Mouse (Mus musculus) heart, adult 8-10 months (tissue): Measurements from ENCODE around the gene Inafm1. TPM values are rescaled to one million over a fixed set of nuclear protein-coding genes. Genes with fewer than 3 reads are reported as not detected.
"Not testable (repeated sequence)": the region's sequence is repeated elsewhere in the genome, so short reads cannot be mapped to it uniquely, and the experiment has no call there.

Experiments
- DNase-seq: peaks from one replicate; pipeline ENCODE4 v3.0.0; 2022; ENCODE audit warnings: low spot score
- total RNA-seq, 4 experiments: library from RNA; stranded (reverse); gene quantifications; 2 replicates each; pipeline ENCODE4 v1.2.4; 2022

Gene Inafm1
- total RNA-seq, 4 experiments from 2014 or later = 12.3 to 18.1 (median 14.4) TPM

- DNase-seq = peak; percentile 68
Measured at GRCm38 (mm10) chr7:16263015-16263787, 10.2 kb downstream of the Inafm1 start.

GRCm38 (mm10) chr7:16261097-16261496 lies 12.3 kb downstream of the Inafm1 start:
- DNase-seq = no peak

DNA sequence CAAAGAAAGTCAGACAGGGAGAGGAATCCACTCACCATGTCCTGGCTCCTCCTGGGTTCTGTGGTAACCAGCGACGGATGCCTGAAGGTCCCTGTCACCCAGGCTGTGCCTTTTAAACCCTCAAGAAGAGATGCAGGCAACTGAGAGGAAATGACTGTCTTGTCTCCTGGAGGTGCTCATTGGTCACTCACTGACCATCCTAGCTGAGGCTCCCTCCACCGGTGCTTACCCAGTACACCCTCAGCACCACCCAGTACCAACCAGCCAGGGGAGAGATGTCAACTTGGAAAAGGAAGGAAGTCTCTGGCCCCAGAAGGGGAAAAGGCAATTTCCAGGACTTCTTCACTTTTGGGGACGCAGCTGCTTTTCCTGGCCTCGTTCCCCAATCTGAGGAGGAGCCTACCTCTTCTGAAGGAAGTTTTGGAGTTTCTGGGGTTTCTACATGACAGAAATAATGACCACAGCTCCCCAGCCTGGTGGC lies 14.3 kb downstream of the Inafm1 start, which contains the start of gene C5ar1:
Gene C5ar1, minus strand, starts transcription at position 431 of the 481 bp plus-strand sequence.
- no peak for DNase-seq

- no peak for DNase-seq
Measured at GRCm38 (mm10) chr7:16257830-16258229, 15.6 kb downstream of the Inafm1 start.

GRCm38 (mm10) chr7:16255963-16256362 lies 17.5 kb downstream of the Inafm1 start:
- DNase-seq = not testable (repeated sequence)

DNA sequence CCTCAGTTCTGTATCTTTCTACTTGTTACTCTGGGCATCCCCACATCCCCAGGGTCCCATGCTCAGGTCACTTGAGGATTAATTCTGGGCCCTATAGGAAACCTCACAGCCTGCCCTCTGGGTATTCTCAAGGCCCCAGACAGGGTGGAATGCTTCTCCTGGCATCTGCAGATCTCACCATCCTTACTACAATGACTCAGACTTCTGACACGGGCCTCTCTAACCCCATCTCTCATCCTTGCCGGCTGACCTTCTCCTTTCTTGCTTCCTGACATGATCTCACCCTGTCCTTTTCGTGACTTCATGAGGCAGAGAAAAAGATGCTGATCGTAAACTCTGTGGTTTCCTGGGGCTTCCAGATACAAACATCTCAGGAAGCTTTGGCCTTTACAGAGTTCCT lies 19.2 kb downstream of the Inafm1 start:
- DNase-seq = no peak

DNA sequence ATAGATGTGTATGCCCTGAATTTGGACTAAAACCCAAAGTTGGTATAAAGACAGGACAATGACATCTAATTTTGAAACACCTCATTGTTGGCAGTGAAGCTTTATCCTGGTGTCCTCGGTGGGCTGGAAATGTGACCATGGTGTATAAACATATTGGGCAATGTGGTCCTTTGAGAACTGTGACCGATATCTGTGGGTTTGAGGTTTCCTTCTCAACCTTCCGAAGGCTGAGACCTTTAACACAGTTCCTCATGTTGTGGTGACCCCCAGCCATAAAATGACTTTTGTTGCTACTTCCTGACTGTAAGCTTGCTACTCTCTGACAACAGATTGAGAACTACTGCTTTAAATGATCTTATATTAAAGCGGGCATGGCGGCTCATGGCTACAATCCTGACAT lies 22.7 kb downstream of the Inafm1 start:
- DNase-seq = no peak

DNA sequence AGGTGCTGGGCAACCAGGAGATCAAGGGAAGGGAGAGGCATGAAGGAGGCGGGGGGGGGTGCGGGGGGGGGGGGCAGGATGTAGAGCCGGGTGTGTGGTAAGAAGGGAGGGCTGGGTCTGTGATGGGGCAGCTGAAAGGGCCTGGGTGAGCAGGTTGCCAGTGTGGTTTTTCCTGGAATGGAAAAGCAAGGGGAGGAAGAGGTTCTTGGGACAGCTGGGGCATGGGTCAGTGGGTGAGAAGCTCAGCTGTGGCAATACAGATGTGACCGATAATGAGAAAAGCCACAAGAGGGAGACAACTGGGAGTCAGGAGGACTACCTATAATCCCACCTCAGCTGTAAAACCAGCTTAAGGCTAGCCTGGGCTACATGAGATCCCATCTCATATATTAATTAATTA lies 27.5 kb downstream of the Inafm1 start:
- no peak for DNase-seq

DNA sequence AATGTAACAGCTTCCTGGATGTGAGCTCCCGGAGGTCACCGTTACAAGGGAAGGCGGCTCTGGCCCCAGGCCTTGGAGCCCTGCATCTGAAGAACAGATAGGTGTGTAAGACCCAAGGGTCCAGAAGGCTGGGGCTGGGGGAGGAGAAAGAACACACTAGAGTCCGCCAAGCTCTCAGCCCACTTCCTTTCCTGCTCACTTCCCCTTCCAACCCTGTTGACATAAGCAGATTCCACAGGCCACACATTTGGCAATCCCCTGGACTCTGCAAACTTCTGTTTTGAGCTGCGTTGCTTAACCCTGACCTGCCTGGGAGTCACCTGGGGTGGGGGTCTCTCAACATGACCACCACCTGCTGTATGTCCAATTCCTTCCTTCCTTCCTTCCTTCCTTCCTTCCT lies 29.4 kb downstream of the Inafm1 start, which contains the start of gene C5ar2:
Gene C5ar2, minus strand, starts transcription at position 88 of the 400 bp plus-strand sequence.
- DNase-seq = no peak

DNA sequence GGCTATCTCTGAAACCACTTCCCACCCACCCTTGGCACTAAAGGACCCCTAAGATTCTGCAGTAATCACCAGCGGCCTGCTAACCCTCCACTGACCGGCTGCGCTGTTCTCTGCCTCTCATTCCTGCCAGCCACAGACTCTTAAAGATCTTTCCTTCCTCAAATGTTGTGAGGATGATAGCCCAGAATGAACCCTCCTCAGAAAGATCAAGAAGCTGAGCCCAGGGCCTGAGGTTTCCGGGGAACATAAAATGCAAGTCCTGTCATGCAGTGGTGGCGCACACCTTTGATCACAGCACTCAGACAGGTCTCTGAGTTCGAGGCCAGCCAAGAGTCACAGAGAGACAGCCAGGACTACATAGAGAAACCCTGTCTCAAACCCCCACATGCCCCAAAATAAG lies 31.2 kb downstream of the Inafm1 start:
- DNase-seq = no peak

- DNase-seq = no peak
Measured at GRCm38 (mm10) chr7:16241787-16242186, 31.6 kb downstream of the Inafm1 start.

DNA sequence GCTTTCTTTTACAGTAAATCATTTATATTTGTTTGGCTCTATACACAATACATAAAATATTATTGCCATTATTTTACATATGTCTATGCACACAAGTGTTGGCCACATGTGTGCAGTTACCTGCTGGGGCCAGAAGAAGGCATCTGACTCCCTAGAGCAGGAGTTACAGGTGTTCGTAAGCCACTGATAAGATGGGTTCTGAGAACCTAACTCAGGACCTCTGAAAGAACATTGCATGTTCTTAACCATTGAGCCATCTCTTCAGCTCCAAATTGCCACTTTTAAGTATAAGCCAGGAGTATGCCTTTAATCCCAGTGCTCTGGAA lies 32.5 kb downstream of the Inafm1 start:
- no peak for DNase-seq

GRCm38 (mm10) chr7:16240281-16240977 lies 33.0 kb downstream of the Inafm1 start:
- DNase-seq = no peak

DNA sequence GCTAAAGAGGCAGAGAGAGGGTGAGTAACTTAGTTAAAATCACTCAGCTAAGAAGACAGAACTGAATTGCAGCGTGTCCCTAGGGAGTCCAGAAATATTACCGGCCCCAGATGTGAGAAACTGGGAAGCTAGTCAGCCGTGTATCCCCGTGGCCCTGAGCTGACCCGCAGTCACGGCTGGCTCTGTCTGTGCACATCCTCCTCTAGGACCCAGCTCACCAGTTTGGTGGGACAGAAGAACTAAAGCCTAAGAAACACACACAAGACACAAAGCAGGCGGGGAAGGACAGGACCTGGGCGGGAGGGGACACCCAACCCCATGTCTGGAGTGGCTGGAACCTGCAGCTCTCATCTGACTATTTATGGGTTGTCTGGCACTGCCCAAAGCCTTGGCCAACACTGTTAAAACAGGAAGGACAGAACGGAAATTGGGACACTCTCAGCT lies 33.8 kb downstream of the Inafm1 start:
- DNase-seq = peak; percentile 45

GRCm38 (mm10) chr7:16229869-16230268 lies 43.5 kb downstream of the Inafm1 start:
- peak; percentile 46 for DNase-seq

Other genes with a start within 250 kb of the Inafm1 start
- gene Bicra, start 225.7 kb downstream of the Inafm1 start, total RNA-seq = 1 to 10 TPM; 5.7 to 8.6 (median 7.7) TPM
- gene Zfp541, start 211.8 kb downstream of the Inafm1 start, total RNA-seq = not detected
- gene Napa, start 175.2 kb downstream of the Inafm1 start, total RNA-seq = 100 to 1,000 TPM in 1 of 4 experiments, 10 to 100 TPM in 3; 76.5 to 101 (median 84.9) TPM
- 10 to 100 TPM; 20.1 to 25.7 (median 23.5) TPM for gene Kptn, start 153.7 kb downstream of the Inafm1 start, total RNA-seq
- under 1 TPM; 0.66 to 0.84 (median 0.70) TPM for gene Slc8a2, start 143.8 kb downstream of the Inafm1 start, total RNA-seq
- 1 to 10 TPM; 4.7 to 6.1 (median 5.2) TPM for gene Meis3, start 98.5 kb downstream of the Inafm1 start, total RNA-seq
- gene Dhx34, start 51.6 kb downstream of the Inafm1 start, total RNA-seq = 1 to 10 TPM; 6.6 to 9.5 (median 8.0) TPM
- 1 to 10 TPM; 1.0 to 1.4 (median 1.2) TPM for gene C5ar2, start 29.5 kb downstream of the Inafm1 start, total RNA-seq
- 1 to 10 TPM; 4.1 to 5.5 (median 5.1) TPM for gene C5ar1, start 14.1 kb downstream of the Inafm1 start, total RNA-seq
- gene Ccdc9, start 13.2 kb upstream of the Inafm1 start, total RNA-seq = 10 to 100 TPM; 33.2 to 48.1 (median 38.1) TPM
- gene Bbc3, start 34.8 kb upstream of the Inafm1 start, total RNA-seq = 1 to 10 TPM; 2.8 to 5.1 (median 4.4) TPM
- 10 to 100 TPM; 31.6 to 38.8 (median 36.1) TPM for gene Sae1, start 114.2 kb upstream of the Inafm1 start, total RNA-seq
- gene Zc3h4, start 127.3 kb upstream of the Inafm1 start, total RNA-seq = 10 to 100 TPM; 22.6 to 32.9 (median 28.8) TPM
- 10 to 100 TPM; 79.6 to 97.6 (median 89.8) TPM for gene Tmem160, start 179.2 kb upstream of the Inafm1 start, total RNA-seq
- gene Npas1, start 204.1 kb upstream of the Inafm1 start, total RNA-seq = not detected